Mouse (Mus musculus) central nervous system, embryonic 14 days (tissue): Measurements from ENCODE around the gene Vma21-ps. TPM values are rescaled to one million over a fixed set of nuclear protein-coding genes. Genes with fewer than 3 reads are reported as not detected.

ENCODE experiments used
- polyA plus RNA-seq: library from polyadenylated mRNA; depleted of rRNA; stranded (reverse); fragments of >200 nt; gene quantifications from 2 replicates; pipeline ENCODE4 v1.2.3, GENCODE M21; 2012; rRNA removed

Vma21-ps gene
- polyA plus RNA-seq: 2.1 and 4.0 TPM in 2 replicates

GRCm38 (mm10) chr4:52497144-52497543 is at the start of gene Vma21-ps:
TSS of gene Vma21-ps (minus strand) at chr4:52497244.

Other genes with a start within 250 kb of the Vma21-ps start
- 12.4 and 15.0 TPM in 2 replicates for gene Smc2, start 58.0 kb downstream of the Vma21-ps start, polyA plus RNA-seq
- gene Toporsl, start 99.0 kb upstream of the Vma21-ps start, polyA plus RNA-seq: not detected in 2 replicates